Mouse (Mus musculus): Measurements from ENCODE around the gene Ubox5.

- TF ChIP-seq CTCF (conservative IDR thresholded peaks at IDR 0.05; ENCODE audit: insufficient read depth, insufficient read length, low read depth, low read length) (no peak), POLR2A (IDR thresholded peaks at IDR 0.05; ENCODE audit: low read depth, low read length) (no peak)
Observed at GRCm38 (mm10) chr2:130635847-130636246, 6.0 kb upstream of the Ubox5 start.
